Mouse (Mus musculus) megakaryocyte, adult 5-6 weeks (primary cell): ENCODE measurements at regions not wholly inside any gene's neighbourhood (a gene's known extent, or its start where the extent isn't known, plus 50 kb on each side); places are given as distances from the start of the nearest gene placed in this dataset.

Source experiments
- ATAC-seq: 2 replicates; pipeline ENCODE4 v1.8.0; 2016; ENCODE audit warnings: mild to moderate bottlenecking, inconsistent platforms; ENCODE audit not compliant: poor library complexity, severe bottlenecking

DNA sequence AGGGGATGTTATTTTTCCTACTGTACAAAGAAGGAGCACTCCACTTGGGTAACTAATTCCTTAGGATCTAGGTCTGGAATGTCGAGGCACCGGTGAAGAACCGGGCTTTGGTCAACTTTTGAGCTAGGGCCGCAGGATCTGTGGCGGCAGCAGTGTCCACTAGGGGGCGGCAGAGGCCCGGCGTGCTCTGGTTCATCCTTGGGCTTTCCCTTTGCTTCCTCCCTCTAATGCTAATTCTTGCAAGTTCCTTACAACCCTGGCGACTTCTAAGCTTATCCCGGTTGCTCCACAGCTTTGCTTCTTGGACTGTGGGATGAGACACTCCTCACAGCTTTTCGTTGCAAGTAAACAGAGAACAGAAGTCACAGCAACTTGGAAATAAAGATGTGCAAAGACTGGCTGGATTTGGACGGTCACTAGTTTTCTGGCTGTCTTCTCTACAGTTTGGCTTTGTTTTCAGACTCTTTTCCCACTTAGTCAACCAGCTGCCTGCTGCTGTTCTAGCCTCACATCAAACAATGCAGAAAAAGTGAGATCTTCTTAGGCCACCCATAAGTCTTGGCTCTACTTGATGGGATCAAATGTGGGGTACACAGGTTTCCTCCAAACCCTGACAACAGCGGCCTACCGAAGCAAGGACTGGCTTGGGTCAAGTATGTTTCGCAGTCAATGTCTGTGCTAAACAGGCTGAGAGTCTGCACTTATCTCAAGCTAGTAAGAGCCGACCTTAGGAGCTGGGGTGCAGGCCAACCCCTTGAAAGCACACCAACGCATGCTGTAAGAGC lies 51.2 kb upstream of the Tmem72 start:
- ATAC-seq = peak; percentile 91

DNA sequence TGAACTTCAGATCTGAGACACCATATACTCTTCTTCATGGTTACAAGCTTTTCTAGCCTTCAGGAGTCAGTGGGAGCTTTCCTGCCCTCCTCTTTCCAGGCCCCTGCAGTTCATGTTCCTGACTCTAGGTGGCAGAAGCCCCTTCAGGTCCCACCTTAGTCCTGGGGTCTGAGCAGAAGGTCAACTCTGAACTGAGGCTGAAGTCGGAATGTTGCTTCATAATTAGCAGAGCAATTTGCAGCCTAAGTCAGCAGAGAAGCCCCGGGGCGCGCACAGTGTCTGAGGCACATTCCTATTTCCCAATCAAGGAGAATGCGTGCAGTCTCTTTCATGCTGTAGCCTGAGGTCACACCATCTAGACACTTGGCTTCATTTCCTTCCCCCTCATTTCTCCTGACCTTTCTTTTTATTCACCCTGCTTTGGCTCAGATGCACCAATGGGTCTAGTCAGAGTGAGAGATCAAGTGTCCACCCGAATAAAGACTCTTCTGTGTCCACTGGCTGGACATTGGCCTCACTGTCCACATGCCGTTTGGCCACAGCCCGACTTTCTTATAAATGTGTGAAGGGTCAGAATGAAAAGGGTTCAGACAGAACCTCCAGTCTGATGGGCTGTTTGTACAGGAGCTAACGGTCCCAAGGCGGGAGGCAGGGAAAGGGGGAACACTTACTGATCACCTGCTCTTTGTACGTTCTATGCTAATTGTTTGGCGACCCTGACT lies 58.4 kb upstream of the Tmem72 start:
- no peak for ATAC-seq

DNA sequence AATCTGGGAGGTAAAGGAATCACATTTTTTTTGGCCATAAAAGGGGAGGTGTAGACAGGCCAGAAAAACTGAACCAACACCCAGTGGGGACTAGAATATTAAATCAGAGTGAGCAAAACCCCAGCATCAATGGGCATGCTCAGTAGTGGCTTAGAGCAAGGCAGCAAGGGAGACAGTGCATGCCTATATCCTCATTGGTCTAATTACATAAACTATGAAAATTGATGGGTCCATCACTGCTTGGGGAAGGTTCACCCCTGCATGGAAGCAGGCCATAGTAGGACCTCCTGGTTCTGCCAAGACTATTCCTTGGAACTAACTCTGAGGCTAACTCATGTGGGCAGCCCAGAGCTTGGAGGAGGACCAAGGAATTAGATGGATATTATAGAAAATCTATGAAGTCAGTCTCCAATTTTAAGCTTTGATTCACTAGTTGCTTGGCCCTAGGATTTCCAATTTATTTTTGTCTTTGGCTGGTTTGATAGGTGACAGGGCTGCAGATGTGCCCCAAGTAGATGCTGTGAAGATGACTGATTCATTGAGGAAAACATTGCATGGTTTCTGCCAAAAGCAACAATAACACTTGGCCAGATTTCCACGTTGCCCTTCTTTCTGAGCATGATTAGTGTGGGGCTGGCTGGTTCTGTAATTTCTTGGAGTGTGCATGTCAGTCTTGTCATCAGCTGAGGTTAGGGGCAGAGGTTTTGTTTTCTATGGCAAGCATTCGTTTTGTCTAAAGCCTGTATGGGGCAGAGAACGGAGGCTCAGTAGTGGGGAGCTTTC lies 70.0 kb upstream of the Tmem72 start:
- ATAC-seq = no peak

DNA sequence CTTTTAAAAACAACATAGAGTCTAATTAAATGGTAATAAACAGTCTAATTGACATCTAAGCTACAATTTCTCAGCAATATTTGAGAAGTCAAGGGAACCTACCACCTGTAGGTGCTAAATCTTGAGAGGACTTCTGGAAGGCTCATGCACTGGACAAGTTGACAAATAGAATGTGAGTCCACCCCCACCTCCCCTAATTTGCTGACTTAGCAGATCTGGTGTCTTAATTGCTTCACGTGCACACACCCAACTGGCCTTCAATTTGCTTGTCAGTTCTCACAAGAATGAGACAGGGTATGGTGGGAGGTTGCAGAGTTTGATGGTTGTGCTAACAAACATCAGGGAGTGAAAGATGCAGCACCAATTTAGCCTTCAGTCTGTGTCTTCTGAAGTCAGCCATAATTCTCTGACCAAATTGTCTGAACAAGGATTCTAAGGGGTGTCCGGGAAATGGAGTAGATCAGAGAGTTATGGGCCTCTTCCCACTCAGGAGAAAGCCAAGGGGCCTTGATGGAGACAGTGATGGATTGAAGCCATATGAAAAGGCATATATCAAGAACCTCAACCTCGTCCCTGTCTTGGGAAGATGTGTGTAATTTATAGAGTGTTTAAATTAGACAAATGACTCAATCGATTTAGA lies 76.7 kb upstream of the Tmem72 start:
- no peak for ATAC-seq

DNA sequence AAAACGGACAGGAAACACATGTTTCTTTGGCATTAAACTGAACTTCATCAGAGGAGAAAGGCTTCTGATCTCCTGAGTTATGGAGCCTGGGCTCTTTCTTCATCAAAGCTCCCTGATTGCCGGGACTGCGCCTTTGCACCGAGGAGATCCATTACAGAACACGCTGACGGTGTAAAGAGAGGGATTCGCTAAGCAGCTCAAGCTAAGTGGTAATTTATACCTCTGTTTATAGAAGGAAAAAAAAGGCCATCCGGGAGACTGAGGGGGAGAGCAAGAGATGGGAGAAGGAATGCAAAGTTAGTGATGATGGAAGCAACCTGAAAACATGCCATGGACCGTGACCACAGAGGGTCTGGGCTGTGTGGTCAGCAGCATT lies 77.2 kb upstream of the Tmem72 start:
- no peak for ATAC-seq

DNA sequence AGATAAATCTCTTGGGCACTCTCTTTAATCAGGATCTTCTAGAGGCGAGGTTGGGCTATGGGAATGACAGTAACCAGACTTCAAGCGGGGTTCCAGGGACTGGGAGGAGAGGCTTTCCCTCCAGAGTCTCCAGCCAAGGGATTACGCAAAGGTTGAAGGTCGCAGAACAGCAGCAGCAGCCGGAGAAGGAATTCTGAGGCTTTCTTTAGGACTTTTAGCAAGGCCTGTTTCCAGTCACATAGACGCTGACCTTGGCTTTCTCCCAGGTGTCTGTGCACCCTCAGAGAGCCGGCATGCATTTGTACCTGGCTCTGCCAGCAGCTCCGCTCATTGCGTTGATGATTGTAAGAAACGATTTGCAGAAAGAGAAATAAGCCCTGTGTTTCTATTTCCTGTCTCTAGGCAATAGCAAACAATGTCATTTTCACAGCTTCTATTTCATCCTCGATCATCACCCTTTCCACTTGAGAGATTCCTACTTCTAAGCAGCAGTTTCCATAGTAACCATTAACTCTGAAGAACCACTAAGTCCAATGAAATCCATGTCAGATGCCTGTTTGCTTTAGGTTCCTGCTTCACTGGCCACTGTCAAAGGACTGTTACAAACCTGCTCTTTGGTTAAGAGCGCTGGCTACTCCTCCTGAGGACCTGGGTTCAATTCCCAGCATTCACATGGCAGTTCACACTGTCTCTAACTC lies 104.7 kb upstream of the Tmem72 start:
- ATAC-seq = no peak

DNA sequence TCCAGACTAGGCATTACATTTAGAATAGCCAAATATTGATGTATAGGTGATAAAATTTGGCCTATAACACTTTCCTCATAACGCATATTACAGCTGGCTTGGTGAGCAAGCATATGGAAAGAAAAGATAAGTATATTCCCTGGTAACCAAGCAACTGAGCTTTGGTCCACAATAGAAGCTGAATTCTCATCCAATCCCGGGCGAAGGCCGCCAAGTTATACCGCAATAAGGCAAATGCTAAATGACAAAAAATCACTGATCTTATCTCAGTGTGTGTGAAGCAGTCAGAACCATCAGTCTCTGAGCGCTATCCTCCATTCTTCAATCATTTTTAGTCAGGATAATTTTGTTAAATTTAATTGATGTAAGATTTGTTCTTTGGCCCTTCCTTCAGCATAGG lies 105.9 kb upstream of the Tmem72 start:
- ATAC-seq = no peak

DNA sequence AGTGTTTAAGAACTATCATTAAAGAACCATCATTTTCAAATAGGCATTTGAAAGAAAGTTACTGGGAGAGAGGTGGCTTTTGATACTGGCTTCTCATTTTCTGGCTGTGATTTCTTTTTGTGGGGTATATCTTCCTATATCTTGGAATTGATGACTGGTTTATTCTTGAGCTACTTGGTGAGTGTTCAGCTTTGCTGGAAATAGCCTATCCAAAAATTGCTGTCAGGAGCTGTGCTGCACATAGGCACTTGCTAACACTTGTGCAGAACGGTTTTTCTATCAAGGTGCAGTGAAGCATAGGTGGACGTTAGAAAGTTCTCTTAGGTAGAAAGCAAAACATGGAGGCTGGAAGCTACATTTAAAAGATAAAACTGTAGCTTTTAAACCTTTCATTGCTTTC lies 108.9 kb upstream of the Tmem72 start:
- no peak for ATAC-seq

DNA sequence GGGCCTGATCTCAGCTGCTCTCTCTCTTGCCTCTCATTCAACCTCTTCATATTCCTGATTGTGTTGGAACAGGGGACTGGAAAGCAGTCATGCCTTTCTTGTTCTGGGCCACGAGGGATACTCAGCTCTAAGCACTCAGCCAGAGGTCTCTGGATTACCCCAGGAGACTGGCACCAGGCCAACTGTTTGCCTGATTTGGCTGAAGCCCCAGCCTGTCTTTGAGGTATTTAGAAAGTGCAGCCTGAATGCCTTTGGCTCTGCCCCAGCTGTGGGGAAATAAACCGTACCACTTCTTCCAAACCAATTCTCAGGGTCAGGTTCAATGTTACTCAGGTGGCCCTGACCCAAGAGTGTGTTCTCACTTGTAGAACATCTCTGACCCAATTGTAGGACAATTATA lies 112.6 kb upstream of the Tmem72 start:
- no peak for ATAC-seq

DNA sequence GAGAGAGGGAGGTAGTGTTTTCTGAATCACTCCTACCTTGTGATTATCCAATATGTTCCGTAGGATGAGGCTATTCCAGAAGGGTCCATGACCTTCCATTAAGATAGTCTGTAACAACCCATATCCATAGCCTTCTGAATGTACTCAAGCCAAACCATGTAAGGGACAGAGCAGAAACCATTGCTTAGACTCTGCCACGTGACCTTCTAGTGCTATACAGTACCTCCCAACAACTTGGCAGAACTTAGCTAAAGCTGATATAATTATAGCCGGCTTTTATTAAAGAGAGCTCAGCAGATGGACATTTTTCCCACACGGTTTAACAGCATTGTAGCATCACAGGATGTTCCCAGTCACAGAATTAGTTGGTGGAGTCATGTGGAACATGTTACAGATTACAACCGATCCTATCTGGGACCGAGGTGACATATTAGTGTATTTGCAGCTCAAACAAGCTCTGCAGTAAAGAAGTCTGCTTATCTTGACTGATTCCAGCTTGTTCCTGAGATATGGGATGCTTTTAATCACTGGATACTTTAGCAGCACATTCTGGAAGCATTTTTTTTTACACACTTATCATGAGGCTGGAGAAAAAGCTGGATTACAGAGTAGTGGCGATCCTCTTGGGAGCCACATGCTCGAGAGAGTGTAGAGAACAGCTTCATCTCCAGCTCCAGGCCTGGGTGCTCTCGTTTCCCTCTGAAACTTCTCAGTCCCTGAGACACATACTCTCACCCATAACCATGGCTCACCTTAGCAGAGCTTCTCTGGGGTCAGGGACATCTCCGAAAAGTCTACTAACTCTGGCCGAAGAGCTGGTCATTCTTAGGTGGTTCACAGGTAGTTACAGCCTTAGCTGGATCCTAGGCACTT lies 129.5 kb upstream of the Tmem72 start:
- ATAC-seq = no peak

DNA sequence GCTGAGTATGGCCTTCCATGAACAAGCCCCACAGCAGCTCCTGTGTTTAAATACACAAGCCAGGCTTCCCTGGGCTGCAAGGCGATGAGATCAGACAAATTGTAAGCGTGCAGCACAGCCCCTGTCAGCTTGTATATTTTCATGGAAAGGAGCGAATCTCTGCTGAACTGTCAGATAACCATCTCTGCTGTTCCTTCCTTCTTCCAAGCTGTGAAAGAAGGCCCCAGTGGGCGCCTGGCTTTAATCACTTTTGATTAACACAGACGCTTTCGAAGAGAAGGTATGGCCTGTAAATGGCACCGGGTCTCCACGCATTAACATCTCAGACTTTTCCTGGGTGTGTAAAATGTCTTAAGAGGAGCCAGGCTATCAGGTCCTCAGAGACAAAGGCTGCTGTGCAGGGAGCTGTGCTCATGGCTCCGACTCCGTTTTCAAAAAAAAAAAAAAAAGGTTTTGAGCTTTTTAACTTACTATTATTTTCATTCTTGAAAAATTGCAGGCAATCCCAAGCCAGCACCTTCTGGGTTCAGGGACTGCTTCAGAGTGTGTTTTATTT lies 131.9 kb upstream of the Tmem72 start:
- ATAC-seq = no peak

DNA sequence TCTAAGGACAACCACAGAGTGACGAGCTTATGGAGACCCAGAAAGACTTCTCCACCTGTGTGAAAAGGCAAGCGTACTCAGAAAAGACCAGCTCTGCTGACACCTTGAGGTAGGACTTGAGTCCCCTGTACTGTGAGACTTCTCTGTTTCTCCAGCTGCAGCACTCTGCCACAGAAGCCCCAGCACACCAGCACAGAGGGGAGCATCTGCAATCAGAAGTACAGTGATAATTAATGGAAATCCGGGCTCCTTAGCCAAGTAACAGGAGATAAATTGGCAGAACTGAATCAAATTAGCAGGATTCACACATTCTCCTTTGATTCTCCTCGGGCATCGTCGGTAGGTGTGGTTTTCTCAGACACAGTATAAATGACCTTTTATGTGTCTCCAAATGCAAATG lies 137.3 kb upstream of the Tmem72 start:
- ATAC-seq = no peak

DNA sequence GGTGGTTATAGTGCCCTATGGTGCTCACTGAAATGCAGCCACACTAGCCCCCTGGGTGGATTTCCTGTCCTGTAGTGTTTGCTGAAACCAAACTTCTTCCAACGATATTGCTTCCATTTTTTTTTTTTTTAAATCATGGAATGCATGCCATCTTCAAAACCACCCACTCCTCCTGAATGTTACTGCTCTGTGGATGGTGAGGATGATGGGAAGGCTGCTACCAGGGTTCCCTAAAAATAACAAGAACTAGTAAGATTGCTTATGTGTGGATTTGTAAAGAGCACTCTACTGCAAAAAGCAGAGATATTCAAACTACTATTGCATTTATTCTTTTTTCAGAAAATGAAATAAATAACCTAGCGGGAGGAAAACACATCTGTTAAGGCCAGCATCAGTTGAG lies 139.4 kb upstream of the Tmem72 start:
- no peak for ATAC-seq

DNA sequence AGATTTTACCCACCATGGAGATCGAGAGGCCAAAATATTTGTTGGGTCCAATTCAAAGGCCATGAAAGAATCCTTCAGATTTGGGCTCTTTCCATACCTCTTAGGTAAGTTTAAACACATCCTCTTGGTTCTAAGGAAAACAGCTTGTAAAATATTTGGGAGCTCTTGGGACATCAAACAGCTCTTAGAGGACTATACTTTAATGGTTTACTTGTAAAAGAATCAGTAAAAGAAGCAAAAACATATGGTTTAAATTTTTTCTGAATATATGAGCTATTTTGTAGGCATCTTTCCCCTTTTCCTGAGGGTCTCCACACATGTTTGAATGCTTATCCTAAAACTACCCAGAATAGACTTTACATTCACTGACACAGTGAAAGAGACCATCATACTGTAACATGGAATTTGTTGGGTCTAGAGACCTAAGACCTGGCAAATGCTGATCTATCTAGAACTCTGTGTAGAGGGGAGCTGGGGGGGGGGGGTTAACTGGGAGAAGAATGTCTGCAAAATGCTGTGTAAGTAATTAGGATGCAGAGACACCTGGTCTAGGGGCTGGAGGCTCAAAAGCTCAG lies 140.3 kb upstream of the Tmem72 start:
- ATAC-seq = no peak

DNA sequence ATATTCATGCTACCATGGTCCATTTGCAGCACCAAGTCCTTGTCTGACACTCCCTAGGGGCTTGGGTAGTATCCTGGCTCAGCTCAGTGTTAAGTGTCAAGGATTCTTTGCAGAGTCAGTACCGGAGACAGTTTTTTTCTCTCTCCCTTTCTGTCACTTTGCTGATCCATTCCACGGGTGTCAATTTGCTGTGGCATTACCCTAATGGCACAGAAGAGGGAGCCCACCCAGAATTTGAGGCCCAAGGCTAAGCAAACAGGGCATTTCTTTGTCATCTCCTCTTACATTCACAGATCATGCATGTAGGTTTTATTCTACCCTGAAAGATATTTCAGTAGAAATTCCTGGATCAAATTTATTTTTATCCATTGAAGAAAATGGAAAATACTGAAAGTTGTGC lies 146.4 kb upstream of the Tmem72 start:
- ATAC-seq = no peak

DNA sequence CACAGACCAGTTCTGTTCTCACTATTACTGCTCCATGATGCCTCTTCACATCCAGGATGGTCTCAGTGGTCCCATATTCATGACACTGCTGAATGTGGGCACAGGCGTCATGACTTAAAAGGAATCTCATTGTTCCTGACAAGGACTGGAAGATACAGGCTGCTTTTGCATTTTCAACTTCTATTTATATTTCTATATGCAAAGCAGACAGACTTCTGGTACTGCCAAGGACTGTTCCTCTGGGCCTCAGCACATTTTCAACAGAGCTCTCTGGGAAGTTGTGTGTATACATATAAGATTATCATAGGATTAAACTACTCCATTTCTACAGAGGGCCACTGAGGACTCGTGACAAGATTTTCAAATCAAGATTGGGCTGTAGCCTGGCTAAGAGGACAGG lies 146.9 kb upstream of the Tmem72 start:
- no peak for ATAC-seq

DNA sequence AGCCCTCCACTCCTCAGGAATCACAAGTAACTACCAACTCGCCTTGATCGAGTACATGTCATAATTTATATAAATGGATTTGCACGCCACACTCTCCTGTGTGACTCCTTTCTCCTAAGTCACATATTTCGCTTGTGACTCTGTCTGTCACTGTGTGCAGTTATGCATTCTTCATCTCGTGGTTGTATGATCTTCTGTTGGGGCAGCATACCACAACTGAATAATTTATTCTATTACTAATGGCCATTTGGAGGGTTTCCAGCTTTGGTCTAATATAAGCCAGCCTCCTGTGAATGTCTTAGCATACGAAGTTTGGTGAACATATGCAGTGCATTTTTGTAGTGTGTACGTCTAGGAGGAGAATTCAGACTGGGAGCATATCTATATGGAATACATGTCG lies 176.6 kb upstream of the Tmem72 start:
- ATAC-seq = no peak

DNA sequence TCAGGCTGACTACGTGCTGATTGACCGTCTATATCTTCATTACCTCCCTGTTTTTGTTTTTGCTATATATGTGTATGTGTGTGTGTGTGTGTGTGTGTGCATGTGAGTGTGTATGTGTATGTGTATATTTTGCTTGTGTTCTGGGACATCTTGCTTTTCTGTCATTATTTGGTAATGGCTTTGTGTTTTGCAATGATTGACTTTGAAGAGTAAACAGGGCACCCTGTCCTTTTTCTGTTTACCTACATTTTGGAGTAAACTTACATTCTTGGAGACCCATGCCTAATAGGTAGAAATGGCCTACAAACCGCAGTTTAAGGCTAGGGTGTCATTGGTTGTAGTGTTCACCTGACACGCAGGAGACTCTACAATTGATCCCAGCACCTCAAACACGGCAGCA lies 177.5 kb upstream of the Tmem72 start:
- ATAC-seq = no peak

DNA sequence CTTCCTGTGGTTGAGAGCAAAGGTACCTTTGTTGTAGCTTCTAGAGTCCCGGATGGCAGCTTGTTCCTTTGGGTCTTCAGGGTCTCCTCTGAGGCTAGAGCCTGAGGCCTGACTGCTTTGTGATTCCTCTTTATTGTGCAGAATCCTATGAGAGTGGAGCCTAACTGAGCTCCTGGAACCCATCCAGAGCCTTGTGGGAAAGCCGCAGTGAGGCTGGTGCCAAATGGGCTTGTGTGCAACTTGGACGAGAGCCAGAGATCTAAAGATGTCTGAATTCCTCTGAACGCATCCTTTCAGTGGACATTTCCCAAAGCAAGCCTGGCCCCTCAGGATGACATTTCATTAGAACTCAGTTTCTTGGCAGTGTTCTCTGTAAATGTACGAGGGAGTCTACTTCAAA lies 178.4 kb upstream of the Tmem72 start:
- ATAC-seq = no peak
